Mouse (Mus musculus) heart, adult 2 months (tissue): Measurements from ENCODE around the gene Rer1. TPM values are rescaled to one million over a fixed set of nuclear protein-coding genes. Genes with fewer than 3 reads are reported as not detected.

Experiments used
- DNase-seq, 2 experiments: peaks; one replicate each; pipeline ENCODE4 v3.0.0; 2021
- H3K27ac ChIP-seq: fragments of 200-600 bp; 2 replicates; pipeline ENCODE4 v1.8.1; 2022
- H3K27me3 ChIP-seq: fragments of 200-500 bp; 2 replicates; pipeline ENCODE4 v1.6.1; 2012; ENCODE audit warnings: mild to moderate bottlenecking, low read length, inconsistent platforms, mixed read lengths; ENCODE audit not compliant: control insufficient read depth, insufficient read depth
- H3K36me3 ChIP-seq: fragments of 200-500 bp; 2 replicates; pipeline ENCODE4 v1.6.1; 2012; ENCODE audit warnings: low read length, inconsistent platforms; ENCODE audit not compliant: control insufficient read depth, insufficient read depth
- H3K4me1 ChIP-seq: fragments of 200-500 bp; 2 replicates; pipeline ENCODE4 v1.6.1; 2011; ENCODE audit warnings: low read length; ENCODE audit not compliant: control insufficient read depth, insufficient read depth
- H3K4me3 ChIP-seq: fragments of 200-600 bp; 2 replicates; pipeline ENCODE4 v1.8.1; 2022
- H3K79me2 ChIP-seq: fragments of 200-500 bp; replicated peaks from 2 replicates; pipeline ENCODE4 v1.6.1; 2012; ENCODE audit warnings: mild to moderate bottlenecking, inconsistent platforms, low read length, moderate library complexity, mixed read lengths; ENCODE audit not compliant: control insufficient read depth, insufficient read depth
- H3K9ac ChIP-seq: fragments of 200-500 bp; 2 replicates; pipeline ENCODE4 v1.6.1; 2012; ENCODE audit warnings: low read depth, mild to moderate bottlenecking, control low read depth, inconsistent platforms, low read length, mixed read lengths
- CTCF ChIP-seq: fragments of 200-600 bp; IDR thresholded peaks from 2 replicates; pipeline ENCODE4 v1.8.1; 2022; ENCODE audit warnings: antibody characterized with exemption, mild to moderate bottlenecking, moderate library complexity
- EP300 ChIP-seq: fragments of 200-500 bp; IDR thresholded peaks from 2 replicates; pipeline ENCODE4 v1.6.1; 2011; ENCODE audit warnings: low read depth, low read length, control low read depth; ENCODE audit not compliant: insufficient read depth
- POLR2A ChIP-seq: fragments of 200-500 bp; IDR thresholded peaks from 2 replicates; pipeline ENCODE4 v1.6.1; 2011; ENCODE audit warnings: mild to moderate bottlenecking, low read depth, low read length, control low read depth; ENCODE audit not compliant: insufficient read depth
- WGBS: fragments of 180-500 bp; shearing (Covaris S2); methylation state at CpG from one replicate; pipeline ENCODE4 v1.1.7; 2018; 5-methylcytosine and 5-hydroxymethylcytosine counted together
- intact Hi-C: fragments of 180-260 bp; cut with DNase I; formaldehyde crosslinking; loops from one replicate; pipeline ENCODE4 v1.15.1; 2025
- long read RNA-seq: library from polyadenylated mRNA; stranded (forward); transcript quantifications from one replicate; pipeline ENCODE4 v2.0.0, GENCODE M21; 2021
- polyA plus RNA-seq: library from polyadenylated mRNA; depleted of rRNA; stranded (reverse); fragments of >200 nt; gene quantifications from 2 replicates; pipeline ENCODE4 v1.2.3, GENCODE M21; 2012; rRNA removed
- total RNA-seq, 2 experiments: library from RNA; stranded (reverse); gene quantifications; 2 replicates each; pipeline ENCODE4 v1.2.3; 2021

The Rer1 gene
- total RNA-seq = 10 to 100 TPM; 67.6 to 74.7 TPM
- 54.7 and 102 TPM in 2 replicates for polyA plus RNA-seq
- long read RNA-seq, transcript Rer1-201 (7 exons, 1,596 nt) = major isoform, 96 of 128 reads
- long read RNA-seq, transcript Rer1-203 (8 exons, 1,803 nt) = minor isoform, 9 of 128 reads
- long read RNA-seq, partial matches to known transcripts = 1 of 128 reads
- long read RNA-seq, other reads (novel, unspliced or antisense) = 22 of 128 reads

DNA sequence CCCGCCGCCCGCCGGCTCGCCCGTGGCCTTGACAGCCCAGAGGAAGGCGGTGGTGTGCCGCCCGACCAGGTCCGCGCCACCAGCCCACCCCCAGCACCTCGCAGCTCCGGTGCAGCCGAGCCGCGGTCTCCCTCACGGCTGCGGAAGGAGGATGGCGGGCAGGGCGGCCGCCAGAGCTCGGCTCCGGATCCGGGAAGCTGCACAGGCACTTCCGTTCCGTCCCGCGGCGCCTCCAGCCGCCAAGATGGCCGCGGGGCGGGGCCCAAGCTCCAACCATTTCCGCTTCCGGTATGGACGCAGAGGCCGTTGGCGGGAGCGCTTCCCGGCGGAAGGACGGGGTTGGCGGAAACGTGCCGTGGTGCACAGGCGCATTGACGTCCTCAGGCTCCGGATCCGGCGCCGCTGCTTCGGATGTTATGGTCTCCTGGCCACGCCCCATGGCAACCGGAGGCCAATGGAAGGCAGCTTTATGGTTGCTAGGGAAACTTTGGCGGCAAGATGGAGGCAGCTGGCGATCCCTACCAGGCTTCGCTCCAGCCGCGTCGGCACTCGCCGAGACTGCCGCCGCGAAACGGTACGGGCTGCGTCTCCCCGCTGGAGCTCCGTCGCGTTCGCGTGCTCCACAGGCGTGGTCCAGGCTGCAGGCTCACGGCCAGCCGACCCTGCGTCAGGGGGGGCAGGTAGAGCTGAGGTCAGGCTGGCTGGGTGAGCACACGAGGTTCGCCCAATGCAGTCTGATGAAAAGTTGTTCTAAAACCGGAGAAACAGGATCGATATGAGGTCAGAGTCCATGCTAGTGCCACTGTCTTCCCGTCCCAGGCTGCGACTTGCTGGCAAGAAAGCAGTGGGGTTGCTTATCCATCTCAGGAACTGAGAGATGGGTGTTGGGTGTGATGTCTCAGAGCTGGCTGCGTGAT is at the start of gene Rer1, which contains the start of gene Morn1:
Gene Rer1, minus strand, starts transcription at position 275 of the 917 bp plus-strand sequence.
Gene Morn1, plus strand, starts transcription at position 470 of the 917 bp plus-strand sequence.
- H3K36me3 ChIP-seq = no peaks in the 10 kb centered on the region
- H3K4me1 ChIP-seq = peaks cover 17% of the 10 kb centered on the region
- peak within 1 kb of the TSS; percentile 98 for H3K4me3 ChIP-seq
- intact Hi-C loops = no loop called here
- no peaks in the 10 kb centered on the region for H3K27me3 ChIP-seq
- peaks cover 8% of the 10 kb centered on the region for H3K79me2 ChIP-seq
- H3K27ac ChIP-seq = peak within 1 kb of the TSS; percentile 91
- DNase-seq = peak; percentile 99 to 100
- WGBS = under 1% methylated on average over 84 of the region's 85 CpGs
- peak within 1 kb of the TSS; percentile 88 for H3K9ac ChIP-seq
- TF ChIP-seq CTCF = no peak
- peak; percentile 62 for TF ChIP-seq POLR2A
- 0 out of 2 replicates have a peak, but pooled peaks have one; percentile 54 for TF ChIP-seq EP300

GRCm38 (mm10) chr4:155134686-155135172 is 48.5 kb upstream of the Rer1 start:
- Histone ChIP-seq H3K4me1 (peaks cover 14% of the 10 kb centered on the region), H3K9ac (no peak overlapping the region), H3K27me3 (no peaks in the 10 kb centered on the region), H3K79me2 (no peaks in the 10 kb centered on the region), H3K27ac (no peak overlapping the region), H3K4me3 (no peak overlapping the region), H3K36me3 (no peaks in the 10 kb centered on the region)
- intact Hi-C loops = no loop called here
- no peak for DNase-seq
- WGBS = 95% methylated on average over 7 of the region's 7 CpGs
- TF ChIP-seq CTCF = no peak
- TF ChIP-seq POLR2A = no peak
- no peak for TF ChIP-seq EP300

GRCm38 (mm10) chr4:155133658-155134417 is 47.7 kb upstream of the Rer1 start:
- no peaks in the 10 kb centered on the region for H3K79me2 ChIP-seq
- intact Hi-C loops = no loop called here
- no peak overlapping the region; the same call in 1 of the 2 replicates for H3K27ac ChIP-seq
- 51% methylated on average over 20 of the region's 20 CpGs for WGBS
- peak in 1 of 2 experiments; percentile 54 for DNase-seq
- H3K4me1 ChIP-seq = peaks cover 17% of the 10 kb centered on the region
- H3K27me3 ChIP-seq = no peaks in the 10 kb centered on the region
- TF ChIP-seq EP300 = no peak
- TF ChIP-seq CTCF = no peak
- TF ChIP-seq POLR2A = no peak
- H3K9ac ChIP-seq = no peak overlapping the region
- H3K36me3 ChIP-seq = no peaks in the 10 kb centered on the region
- H3K4me3 ChIP-seq = no peak overlapping the region

DNA sequence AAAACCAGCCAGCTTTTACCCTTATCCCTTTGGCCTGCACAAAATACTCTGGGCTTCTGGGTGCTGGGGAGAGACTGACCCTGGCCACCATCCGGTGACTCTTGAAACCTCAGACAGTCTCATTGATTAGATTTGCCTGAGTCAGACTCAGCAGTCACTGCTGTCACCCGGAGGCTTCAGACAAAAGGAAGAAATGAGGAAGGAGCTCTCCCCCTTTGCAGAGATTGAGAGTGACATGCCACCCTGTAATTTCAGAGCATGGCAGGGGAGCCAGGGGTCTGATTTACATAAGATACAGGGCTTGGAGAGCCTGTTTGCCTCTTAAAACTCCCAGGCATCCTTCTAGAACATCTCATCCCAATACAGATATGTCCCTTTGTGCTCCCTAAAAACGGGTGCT is 47.0 kb upstream of the Rer1 start:
- Histone ChIP-seq H3K79me2 (no peaks in the 10 kb centered on the region), H3K27ac (no peak overlapping the region; the same call in 1 of the 2 replicates), H3K4me1 (peaks cover 17% of the 10 kb centered on the region), H3K27me3 (no peaks in the 10 kb centered on the region), H3K4me3 (no peak overlapping the region), H3K36me3 (no peaks in the 10 kb centered on the region), H3K9ac (no peak overlapping the region)
- no peak for TF ChIP-seq POLR2A
- TF ChIP-seq CTCF = no peak
- TF ChIP-seq EP300 = no peak
- no peak for DNase-seq
- intact Hi-C loops = no loop called here
- WGBS = 53% methylated on average over 3 of the region's 3 CpGs

GRCm38 (mm10) chr4:155130616-155131015 is 44.4 kb upstream of the Rer1 start:
- intact Hi-C loops = no loop called here
- H3K9ac ChIP-seq = no peak overlapping the region

More at GRCm38 (mm10) chr4:155130616-155131015, 44.4 kb upstream of the Rer1 start:
- 51% methylated on average over 7 of the region's 7 CpGs for WGBS
- no peak for DNase-seq
- Histone ChIP-seq H3K4me3 (no peak overlapping the region), H3K27me3 (no peaks in the 10 kb centered on the region), H3K27ac (peak overlapping the region; percentile 77), H3K4me1 (peaks cover 15% of the 10 kb centered on the region), H3K36me3 (no peaks in the 10 kb centered on the region), H3K79me2 (no peaks in the 10 kb centered on the region)
- no peak for TF ChIP-seq EP300
- no peak for TF ChIP-seq CTCF
- TF ChIP-seq POLR2A = no peak
